Mouse (Mus musculus): ENCODE results near the gene Ms4a6b.

DNA sequence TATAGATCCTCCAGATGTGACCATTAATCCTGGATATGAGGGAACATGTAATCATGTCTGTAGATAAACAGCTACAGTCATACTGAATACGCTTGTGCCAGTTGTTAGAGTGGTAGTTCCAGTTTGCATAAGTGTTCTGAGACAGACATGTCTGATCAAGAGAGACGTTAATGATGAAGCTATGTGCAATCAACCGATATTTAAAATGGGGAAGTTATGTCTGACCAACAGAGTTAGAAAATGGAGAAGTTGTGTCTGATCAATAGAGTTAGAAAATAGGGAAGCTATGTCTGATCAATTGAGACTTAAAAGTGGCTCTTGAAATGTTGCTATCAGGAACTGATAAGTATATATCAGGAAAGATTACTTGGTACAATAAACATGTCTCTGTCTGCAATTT lies 31.0 kb upstream of the Ms4a6b start:
- TF ChIP-seq POLR2A (IDR thresholded peaks at IDR 0.05; ENCODE audit: control insufficient read depth in 1 of 2, insufficient read depth in 1 of 2, low read depth in 1 of 2, low read length in 2 of 2, poor library complexity in 1 of 2) (no peak), KAT2A (conservative IDR thresholded peaks at IDR 0.05; ENCODE audit: low read depth, low read length) (no peak), MAZ (IDR thresholded peaks at IDR 0.05; ENCODE audit: low read depth, low read length) (no peak), TCF12 (IDR thresholded peaks at IDR 0.05; ENCODE audit: low read depth, low read length) (no peak)

Data from MEL (cell line).